Mouse (Mus musculus) megakaryocyte, embryonic 14.5 days (primary cell): Measurements from ENCODE around the gene Fam129a.

Source experiments
- FLI1 ChIP-seq: IDR thresholded peaks from 2 replicates; pipeline ENCODE4 v1.6.1; 2012; ENCODE audit warnings: low read length, inconsistent platforms, mixed read lengths
- GATA1 ChIP-seq: IDR thresholded peaks from 3 replicates; pipeline ENCODE4 v1.6.1; 2012; ENCODE audit warnings: mixed read lengths, low read length, inconsistent platforms, borderline replicate concordance

GRCm38 (mm10) chr1:151720566-151720965, 149.6 kb downstream of the Fam129a start:
- no peak for TF ChIP-seq GATA1
- TF ChIP-seq FLI1: no peak
